15 mouse cellular contexts compared by ENCODE assay signal in the genomic region with DNA sequence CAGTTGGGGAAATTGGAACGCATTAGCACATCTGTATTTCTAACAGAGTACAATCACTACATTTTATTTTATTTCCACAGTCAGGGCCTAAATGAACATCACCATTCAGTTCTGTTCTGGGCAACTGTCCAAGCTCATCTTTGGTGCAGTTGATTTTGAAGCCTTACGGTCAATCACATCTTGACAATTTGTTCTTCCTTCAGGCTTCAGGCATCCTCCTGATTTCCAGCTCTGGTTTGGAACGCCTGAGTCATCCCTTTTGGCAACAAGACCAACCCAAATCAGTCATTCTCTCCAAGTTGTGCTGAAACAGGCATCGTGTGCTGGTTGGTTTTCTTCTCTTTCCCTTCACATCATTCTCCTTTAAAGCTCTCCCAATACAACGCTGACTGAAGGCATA.
DNase-seq lines count a peak whose midpoint lies in the region; ATAC-seq and TF ChIP-seq lines count a peak whose summit lies in the region.
"Had no signal": no experiment of that assay in that cellular context is flagged by ENCODE, and none has a peak within 500 bp of the region (broad histone marks: within the 10 kb centered on the region; RNA-seq: fewer than 3 reads in every experiment).

No protein-coding gene starts in this region.

- no peak overlapping the region for H3K4me3 ChIP-seq in heart, embryonic 10.5 days
- H3K4me3 ChIP-seq in lung, postnatal 0 days (ENCODE audit: low read depth, low read length) = no peak overlapping the region
- H3K4me3 ChIP-seq: gastrocnemius, adult 2 months had no signal

- H3K9ac ChIP-seq in lung, postnatal 0 days (replicated peaks; ENCODE audit: low read depth) = no peak overlapping the region
- H3K9ac ChIP-seq: liver, embryonic 14.5 days had no signal

- no peak for TF ChIP-seq CTCF in lung, postnatal 0 days (IDR thresholded peaks at IDR 0.05)

- DNase-seq in heart, adult 8-10 months (ENCODE audit: low spot score) = peak; percentile 1
- DNase-seq in heart, embryonic 10.5 days (ENCODE audit: low spot score) = no peak
- peak; percentile 9 for DNase-seq in lung, postnatal 0 days (ENCODE audit: low spot score)
- no peak for DNase-seq in lung, postnatal 25 days (ENCODE audit: low spot score)
- DNase-seq in brain, adult 2 months (ENCODE audit: low read depth, low spot score) = peak; percentile 76
- peak; percentile 9 to 13 for DNase-seq in layer of hippocampus, postnatal 36 days
- DNase-seq: adrenal gland, adult 2 months; gastrocnemius, adult 2 months; kidney, adult 9 months; right cerebral cortex, postnatal 14 days; thymus, postnatal 14 days had no signal

- H3K27me3 ChIP-seq in heart, embryonic 10.5 days (ENCODE audit: insufficient read depth, poor library complexity, severe bottlenecking) = no peaks in the 10 kb centered on the region
- H3K27me3 ChIP-seq in lung, postnatal 0 days (replicated peaks; ENCODE audit: insufficient read depth, low read length) = no peaks in the 10 kb centered on the region
- H3K27me3 ChIP-seq: CH12.LX had no signal

- no peaks in the 10 kb centered on the region for H3K9me3 ChIP-seq in heart, embryonic 10.5 days
- H3K9me3 ChIP-seq in lung, postnatal 0 days (ENCODE audit: low read length) = no peaks in the 10 kb centered on the region

- 74% methylated on average over 5 of the region's 5 CpGs for WGBS in heart, embryonic 10.5 days
- WGBS in lung, postnatal 0 days = 63% methylated on average over 5 of the region's 5 CpGs

- no peak for ATAC-seq in lung, postnatal 0 days
- ATAC-seq in erythroblast, adult 5-6 weeks (replicated peaks; ENCODE audit: low FRiP score, poor library complexity, severe bottlenecking) = no peak
- ATAC-seq: hindbrain, embryonic 16.5 days had no signal

- no peak overlapping the region for H3K4me2 ChIP-seq in lung, postnatal 0 days (replicated peaks; ENCODE audit: low read depth, low read length)

- no peak overlapping the region for H3K27ac ChIP-seq in heart, embryonic 10.5 days
- no peak overlapping the region for H3K27ac ChIP-seq in lung, postnatal 0 days (ENCODE audit: low read length)
- H3K27ac ChIP-seq: gastrocnemius, adult 2 months; liver, embryonic 14.5 days had no signal

- H3K36me3 ChIP-seq in heart, embryonic 10.5 days = no peaks in the 10 kb centered on the region
- no peaks in the 10 kb centered on the region for H3K36me3 ChIP-seq in lung, postnatal 0 days (ENCODE audit: insufficient read depth, low read length)

- TF ChIP-seq EP300 in lung, postnatal 0 days (IDR thresholded peaks at IDR 0.05) = no peak

- H3K4me1 ChIP-seq in heart, embryonic 10.5 days = no peaks in the 10 kb centered on the region
- no peaks in the 10 kb centered on the region for H3K4me1 ChIP-seq in lung, postnatal 0 days (ENCODE audit: insufficient read depth, low read depth, low read length)

Comparison
In these comparisons a context has a peak if more than half of its experiments do, and no peak if none do; other contexts are left out.
1. DNase-seq: peak in heart, adult 8-10 months (single experiment), lung, postnatal 0 days (single experiment), brain, adult 2 months (single experiment) and layer of hippocampus, postnatal 36 days (2 of 2); none in heart, embryonic 10.5 days (single experiment) and lung, postnatal 25 days (single experiment).